Mouse (Mus musculus) heart, embryonic 15.5 days (tissue): ENCODE data around the gene Ccl2. TPM values are rescaled to one million over a fixed set of nuclear protein-coding genes. Genes with fewer than 3 reads are reported as not detected.

Source experiments
- ATAC-seq: fragments of 200-750 bp; cut with Nextera tagmentation; replicated peaks from 2 replicates; pipeline ENCODE4 v1.8.0; 2017; ENCODE audit warnings: low read depth, moderate TSS enrichment; ENCODE audit not compliant: insufficient number of reproducible peaks, insufficient read depth, low FRiP score
- H3K27ac ChIP-seq: fragments of 300-500 bp; sonication (generic); 2 replicates; pipeline ENCODE4 v1.5.1; 2015; ENCODE audit warnings: mild to moderate bottlenecking, inconsistent platforms
- H3K27me3 ChIP-seq: fragments of 300-500 bp; sonication (generic); 2 replicates; pipeline ENCODE4 v1.6.1; 2015; ENCODE audit warnings: inconsistent platforms
- H3K36me3 ChIP-seq: fragments of 300-500 bp; sonication (generic); 2 replicates; pipeline ENCODE4 v1.6.1; 2015; ENCODE audit warnings: mild to moderate bottlenecking, inconsistent platforms
- H3K4me1 ChIP-seq: fragments of 300-500 bp; sonication (generic); replicated peaks from 2 replicates; pipeline ENCODE4 v1.6.1; 2015; ENCODE audit warnings: inconsistent platforms
- H3K4me2 ChIP-seq: fragments of 300-500 bp; sonication (generic); 2 replicates; pipeline ENCODE4 v1.6.1; 2015; ENCODE audit warnings: inconsistent platforms, mild to moderate bottlenecking, moderate library complexity
- H3K4me3 ChIP-seq: fragments of 300-500 bp; sonication (generic); 2 replicates; pipeline ENCODE4 v1.5.1; 2015; ENCODE audit warnings: mild to moderate bottlenecking, inconsistent platforms
- H3K9ac ChIP-seq: fragments of 300-500 bp; sonication (generic); 2 replicates; pipeline ENCODE4 v1.6.1; 2015; ENCODE audit warnings: mild to moderate bottlenecking, inconsistent platforms
- H3K9me3 ChIP-seq: fragments of 300-500 bp; sonication (generic); replicated peaks from 2 replicates; pipeline ENCODE4 v1.6.1; 2016; ENCODE audit warnings: inconsistent platforms
- WGBS: fragments of 180-500 bp; shearing (Covaris S2); methylation state at CpG from one replicate; pipeline ENCODE4 v1.1.7; 2015; ENCODE audit warnings: mixed read lengths; 5-methylcytosine and 5-hydroxymethylcytosine counted together
- polyA plus RNA-seq: library from polyadenylated mRNA; unstranded; fragments of >200 nt; fragmentation: Nextera tagmentation; extraction: Ambion mirVana; gene quantifications from 2 replicates; pipeline ENCODE4 v1.2.1, GENCODE M21; 2015

Gene Ccl2
- polyA plus RNA-seq, 1 experiment from 2014 or later: 9.4 TPM

- no peak for ATAC-seq
Observed at GRCm38 (mm10) chr11:82071076-82071475, 35.7 kb downstream of the Ccl2 start.

GRCm38 (mm10) chr11:82072374-82072773, 37.0 kb downstream of the Ccl2 start:
- Histone ChIP-seq H3K27me3 (no peaks in the 10 kb centered on the region), H3K9me3 (no peaks in the 10 kb centered on the region), H3K4me2 (no peak overlapping the region), H3K27ac (no peak overlapping the region), H3K4me3 (no peak overlapping the region), H3K9ac (no peak overlapping the region), H3K36me3 (no peaks in the 10 kb centered on the region), H3K4me1 (no peaks in the 10 kb centered on the region)
- ATAC-seq: no peak
- WGBS: 71% methylated on average over 1 of the region's 1 CpGs

More at GRCm38 (mm10) chr11:82071076-82071475, 35.7 kb downstream of the Ccl2 start:
- 66% methylated on average over 3 of the region's 3 CpGs for WGBS
- Histone ChIP-seq H3K9ac (no peak overlapping the region), H3K36me3 (no peaks in the 10 kb centered on the region), H3K27ac (no peak overlapping the region), H3K9me3 (no peaks in the 10 kb centered on the region), H3K4me3 (no peak overlapping the region), H3K27me3 (no peaks in the 10 kb centered on the region), H3K4me2 (no peak overlapping the region), H3K4me1 (no peaks in the 10 kb centered on the region)

GRCm38 (mm10) chr11:82072984-82073383, 37.6 kb downstream of the Ccl2 start:
- Histone ChIP-seq H3K4me2 (no peak overlapping the region), H3K27me3 (no peaks in the 10 kb centered on the region), H3K27ac (no peak overlapping the region), H3K9me3 (no peaks in the 10 kb centered on the region), H3K9ac (no peak overlapping the region), H3K4me3 (no peak overlapping the region), H3K4me1 (no peaks in the 10 kb centered on the region), H3K36me3 (no peaks in the 10 kb centered on the region)
- 62% methylated on average over 3 of the region's 3 CpGs for WGBS
- no peak for ATAC-seq

- Histone ChIP-seq H3K4me1 (no peaks in the 10 kb centered on the region), H3K4me2 (no peak overlapping the region), H3K36me3 (no peaks in the 10 kb centered on the region), H3K27me3 (no peaks in the 10 kb centered on the region), H3K27ac (no peak overlapping the region), H3K9me3 (no peaks in the 10 kb centered on the region), H3K9ac (no peak overlapping the region), H3K4me3 (no peak overlapping the region)
- WGBS: 72% methylated on average over 3 of the region's 3 CpGs
- no peak for ATAC-seq
Observed at GRCm38 (mm10) chr11:82073686-82074085, 38.3 kb downstream of the Ccl2 start.

GRCm38 (mm10) chr11:82077031-82077430, 41.7 kb downstream of the Ccl2 start:
- Histone ChIP-seq H3K27ac (no peak overlapping the region), H3K9ac (no peak overlapping the region), H3K36me3 (no peaks in the 10 kb centered on the region), H3K9me3 (no peaks in the 10 kb centered on the region), H3K4me1 (no peaks in the 10 kb centered on the region), H3K4me2 (no peak overlapping the region), H3K27me3 (no peaks in the 10 kb centered on the region), H3K4me3 (no peak overlapping the region)
- 57% methylated on average over 3 of the region's 3 CpGs for WGBS
- no peak for ATAC-seq

- H3K9ac ChIP-seq: no peak overlapping the region
- H3K27me3 ChIP-seq: no peaks in the 10 kb centered on the region
- no peaks in the 10 kb centered on the region for H3K4me1 ChIP-seq
- no peak for ATAC-seq
- H3K9me3 ChIP-seq: no peaks in the 10 kb centered on the region
- H3K27ac ChIP-seq: no peak overlapping the region
- H3K4me2 ChIP-seq: no peak overlapping the region
- H3K36me3 ChIP-seq: no peaks in the 10 kb centered on the region
- H3K4me3 ChIP-seq: no peak overlapping the region
Observed at GRCm38 (mm10) chr11:82078136-82078730, 42.9 kb downstream of the Ccl2 start.

GRCm38 (mm10) chr11:82080865-82081264, 45.5 kb downstream of the Ccl2 start:
- H3K27ac ChIP-seq: no peak overlapping the region
- 60% methylated on average over 3 of the region's 3 CpGs for WGBS
- no peaks in the 10 kb centered on the region for H3K9me3 ChIP-seq
- no peak overlapping the region for H3K9ac ChIP-seq
- H3K4me1 ChIP-seq: no peaks in the 10 kb centered on the region
- no peak overlapping the region for H3K4me2 ChIP-seq
- H3K27me3 ChIP-seq: no peaks in the 10 kb centered on the region
- no peak for ATAC-seq
- no peaks in the 10 kb centered on the region for H3K36me3 ChIP-seq
- H3K4me3 ChIP-seq: no peak overlapping the region

- H3K4me3 ChIP-seq: no peak overlapping the region
- no peak for ATAC-seq
- H3K9ac ChIP-seq: no peak overlapping the region
- no peak overlapping the region for H3K27ac ChIP-seq
- H3K36me3 ChIP-seq: no peaks in the 10 kb centered on the region
- H3K4me1 ChIP-seq: no peaks in the 10 kb centered on the region
- no peaks in the 10 kb centered on the region for H3K27me3 ChIP-seq
- 86% methylated on average over 3 of the region's 3 CpGs for WGBS
- no peak overlapping the region for H3K4me2 ChIP-seq
- no peaks in the 10 kb centered on the region for H3K9me3 ChIP-seq
Observed at GRCm38 (mm10) chr11:82084360-82084759, 49.0 kb downstream of the Ccl2 start.

Other genes with a start within 250 kb of the Ccl2 start
- gene 5530401A14Rik, start 174.9 kb upstream of the Ccl2 start, polyA plus RNA-seq: not detected in 2 replicates
- 0.15 TPM in 1 of 2 replicates, not detected in the other for gene Asic2, start 67.1 kb upstream of the Ccl2 start, polyA plus RNA-seq
- not detected in 2 replicates for gene Gm17268, start 3.0 kb downstream of the Ccl2 start, polyA plus RNA-seq
- gene Ccl7, start 10.1 kb downstream of the Ccl2 start, polyA plus RNA-seq: 4.9 and 5.0 TPM in 2 replicates
- gene Ccl11, start 22.3 kb downstream of the Ccl2 start, polyA plus RNA-seq: 2.2 and 5.8 TPM in 2 replicates
- 2.2 and 2.5 TPM in 2 replicates for gene Ccl12, start 66.3 kb downstream of the Ccl2 start, polyA plus RNA-seq
- gene Ccl8, start 79.6 kb downstream of the Ccl2 start, polyA plus RNA-seq: not detected in 2 replicates